Mouse (Mus musculus): ENCODE measurements around the gene Timm13. TPM values are rescaled to one million over a fixed set of nuclear protein-coding genes. Genes with fewer than 3 reads are reported as not detected.
A peak's percentile ranks its signal among the peaks of the same experiment; 100 is the strongest.

Timm13 gene
- total RNA-seq, 2 experiments from 2014 or later: 27.7 to 233 TPM

GRCm38 (mm10) chr10:80934136-80934985 is 33.6 kb upstream of the Timm13 start:
- ATAC-seq (replicated peaks; ENCODE audit: low FRiP score, low TSS enrichment, poor library complexity, severe bottlenecking): no peak

GRCm38 (mm10) chr10:80933421-80933979 is 32.7 kb upstream of the Timm13 start:
- no peak for ATAC-seq (replicated peaks; ENCODE audit: low FRiP score, low TSS enrichment, poor library complexity, severe bottlenecking)

- ATAC-seq (replicated peaks; ENCODE audit: low FRiP score, low TSS enrichment, poor library complexity, severe bottlenecking): no peak
Observed at GRCm38 (mm10) chr10:80932700-80933420, 32.1 kb upstream of the Timm13 start.

GRCm38 (mm10) chr10:80932206-80932605 is 31.4 kb upstream of the Timm13 start:
- no peak for ATAC-seq (replicated peaks; ENCODE audit: low FRiP score, low TSS enrichment, poor library complexity, severe bottlenecking)

- ATAC-seq (replicated peaks; ENCODE audit: low FRiP score, low TSS enrichment, poor library complexity, severe bottlenecking): no peak
Observed at GRCm38 (mm10) chr10:80931695-80932094, 30.9 kb upstream of the Timm13 start.

- no peak for ATAC-seq (replicated peaks; ENCODE audit: low FRiP score, low TSS enrichment, poor library complexity, severe bottlenecking)
Observed at GRCm38 (mm10) chr10:80931153-80931671, 30.4 kb upstream of the Timm13 start.

- ATAC-seq (replicated peaks; ENCODE audit: low FRiP score, low TSS enrichment, poor library complexity, severe bottlenecking): peak; percentile 20; the same call in 1 of the 2 replicates
Observed at GRCm38 (mm10) chr10:80930361-80931152, 29.8 kb upstream of the Timm13 start.

- peak; percentile 93 for ATAC-seq (replicated peaks; ENCODE audit: low FRiP score, low TSS enrichment, poor library complexity, severe bottlenecking)
Observed at GRCm38 (mm10) chr10:80929299-80930226, 28.8 kb upstream of the Timm13 start, which contains the start of gene Gadd45b. Gene Gadd45b (plus strand): TSS chr10:80930073.

- ATAC-seq (replicated peaks; ENCODE audit: low FRiP score, low TSS enrichment, poor library complexity, severe bottlenecking): peak; percentile 60
Observed at GRCm38 (mm10) chr10:80928586-80929298, 28.0 kb upstream of the Timm13 start.

GRCm38 (mm10) chr10:80925472-80925871 is 24.7 kb upstream of the Timm13 start:
- ATAC-seq (replicated peaks; ENCODE audit: low FRiP score, low TSS enrichment, poor library complexity, severe bottlenecking): no peak

- ATAC-seq (replicated peaks; ENCODE audit: low FRiP score, low TSS enrichment, poor library complexity, severe bottlenecking): no peak; the same call in 1 of the 2 replicates
Observed at GRCm38 (mm10) chr10:80921923-80922322, 21.2 kb upstream of the Timm13 start.

- peak; percentile 48 for ATAC-seq (replicated peaks; ENCODE audit: low FRiP score, low TSS enrichment, poor library complexity, severe bottlenecking)
Observed at GRCm38 (mm10) chr10:80917779-80918434, 17.1 kb upstream of the Timm13 start, which contains the start of gene Lmnb2. Gene Lmnb2 (minus strand): TSS chr10:80918245.

GRCm38 (mm10) chr10:80917336-80917778 is 16.6 kb upstream of the Timm13 start:
- peak; percentile 39; the same call in 1 of the 2 replicates for ATAC-seq (replicated peaks; ENCODE audit: low FRiP score, low TSS enrichment, poor library complexity, severe bottlenecking)

- ATAC-seq (replicated peaks; ENCODE audit: low FRiP score, low TSS enrichment, poor library complexity, severe bottlenecking): no peak
Observed at GRCm38 (mm10) chr10:80915736-80916135, 15.0 kb upstream of the Timm13 start.

- no peak for ATAC-seq (replicated peaks; ENCODE audit: low FRiP score, low TSS enrichment, poor library complexity, severe bottlenecking)
Observed at GRCm38 (mm10) chr10:80915260-80915659, 14.5 kb upstream of the Timm13 start.

- no peak for ATAC-seq (replicated peaks; ENCODE audit: low FRiP score, low TSS enrichment, poor library complexity, severe bottlenecking)
Observed at GRCm38 (mm10) chr10:80914253-80914656, 13.5 kb upstream of the Timm13 start.
